Mouse (Mus musculus) small intestine, adult 2 months (tissue): ENCODE data around the gene Gm20458. TPM values are rescaled to one million over a fixed set of nuclear protein-coding genes. Genes with fewer than 3 reads are reported as not detected.
A peak's percentile ranks its signal among the peaks of the same experiment; 100 is the strongest.

ENCODE experiments used
- H3K27ac ChIP-seq: fragments of 200-500 bp; 2 replicates; pipeline ENCODE4 v1.5.1; 2012; ENCODE audit warnings: low read depth, low read length, control low read depth, inconsistent platforms; ENCODE audit not compliant: insufficient read depth
- H3K27me3 ChIP-seq: fragments of 200-500 bp; 2 replicates; pipeline ENCODE4 v1.6.1; 2012; ENCODE audit warnings: mild to moderate bottlenecking, moderate library complexity, low read length, inconsistent platforms; ENCODE audit not compliant: control insufficient read depth, insufficient read depth
- H3K36me3 ChIP-seq: fragments of 200-500 bp; 2 replicates; pipeline ENCODE4 v1.6.1; 2012; ENCODE audit warnings: mild to moderate bottlenecking, low read length, control low read depth, inconsistent platforms; ENCODE audit not compliant: control insufficient read depth, insufficient read depth
- H3K4me1 ChIP-seq: fragments of 200-500 bp; 2 replicates; pipeline ENCODE4 v1.6.1; 2012; ENCODE audit warnings: low read length, inconsistent platforms, mixed read lengths; ENCODE audit not compliant: control insufficient read depth, insufficient read depth, insufficient read length
- H3K4me3 ChIP-seq: fragments of 200-500 bp; 2 replicates; pipeline ENCODE4 v1.5.1; 2012; ENCODE audit warnings: low read depth, mild to moderate bottlenecking, control low read depth, inconsistent platforms, low read length, moderate library complexity
- CTCF ChIP-seq: fragments of 200-500 bp; IDR thresholded peaks from 2 replicates; pipeline ENCODE4 v1.5.1; 2012; ENCODE audit warnings: low read depth, mild to moderate bottlenecking, control low read depth, inconsistent platforms, low read length, moderate library complexity, mixed read lengths; ENCODE audit not compliant: insufficient replicate concordance, insufficient read length; ENCODE audit errors: extremely low read depth
- POLR2A ChIP-seq: fragments of 200-500 bp; IDR thresholded peaks from 2 replicates; pipeline ENCODE4 v1.6.1; 2012; ENCODE audit warnings: low read depth, mild to moderate bottlenecking, control low read depth, inconsistent platforms, low read length, moderate library complexity
- WGBS: fragments of 180-500 bp; shearing (Covaris S2); methylation state at CpG from one replicate; pipeline ENCODE4 v1.1.7; 2018; 5-methylcytosine and 5-hydroxymethylcytosine counted together
- polyA plus RNA-seq: library from polyadenylated mRNA; depleted of rRNA; stranded (reverse); fragments of >200 nt; gene quantifications from 2 replicates; pipeline ENCODE4 v1.2.3, GENCODE M21; 2012

Gm20458 gene
- polyA plus RNA-seq, 1 experiment = 79.8 TPM

DNA sequence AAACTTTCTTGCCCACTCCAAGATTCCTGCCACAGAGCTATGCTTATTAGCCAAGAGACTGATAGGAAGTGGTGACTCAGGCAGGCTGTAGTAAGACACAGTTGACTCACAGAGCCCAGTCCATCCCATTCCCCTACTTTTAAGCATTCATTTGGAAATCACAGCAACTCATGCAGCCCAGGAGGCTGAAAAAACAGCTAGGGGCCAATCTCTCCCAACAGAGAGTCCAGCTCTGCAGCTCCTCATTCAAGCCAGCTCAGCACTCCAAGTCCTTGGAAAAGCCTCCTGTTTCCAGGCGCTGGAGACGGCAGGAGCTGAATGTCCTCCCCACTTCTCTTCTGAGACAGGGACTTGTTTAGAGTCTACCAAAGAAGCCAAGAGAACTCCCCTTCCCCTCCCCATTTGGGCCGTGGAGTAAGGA, 21.8 kb upstream of the Gm20458 start:
- Histone ChIP-seq H3K27me3 (no peaks in the 10 kb centered on the region), H3K4me1 (peaks cover 54% of the 10 kb centered on the region), H3K36me3 (peaks cover 6% of the 10 kb centered on the region; the same call in 1 of the 2 replicates), H3K4me3 (peak overlapping the region; percentile 33), H3K27ac (peak overlapping the region; percentile 98)
- TF ChIP-seq POLR2A = no peak
- peak; percentile 14; the same call in 1 of the 2 replicates for TF ChIP-seq CTCF
- WGBS = 12% methylated on average over 3 of the region's 3 CpGs

GRCm38 (mm10) chr2:164440314-164440713, 20.5 kb upstream of the Gm20458 start:
- no peak for TF ChIP-seq POLR2A
- TF ChIP-seq CTCF = no peak
- 16% methylated on average over 5 of the region's 5 CpGs for WGBS
- Histone ChIP-seq H3K4me3 (peak overlapping the region; percentile 87), H3K27me3 (no peaks in the 10 kb centered on the region), H3K36me3 (peaks cover 6% of the 10 kb centered on the region; the same call in 1 of the 2 replicates), H3K27ac (peak overlapping the region; percentile 98), H3K4me1 (peaks cover 42% of the 10 kb centered on the region)

- Histone ChIP-seq H3K4me1 (peaks cover 34% of the 10 kb centered on the region), H3K36me3 (peaks cover 5% of the 10 kb centered on the region; the same call in 1 of the 2 replicates), H3K27me3 (no peaks in the 10 kb centered on the region), H3K4me3 (peak overlapping the region; percentile 87), H3K27ac (peak overlapping the region; percentile 76)
- TF ChIP-seq POLR2A (no peak), CTCF (no peak)
- 7% methylated on average over 8 of the region's 8 CpGs for WGBS
These were observed 19.6 kb upstream of the Gm20458 start for GRCm38 (mm10) chr2:164441155-164441554.

GRCm38 (mm10) chr2:164441731-164442130, 19.0 kb upstream of the Gm20458 start:
- WGBS = 8% methylated on average over 7 of the region's 7 CpGs
- Histone ChIP-seq H3K27ac (peak overlapping the region; percentile 76), H3K36me3 (peaks cover 4% of the 10 kb centered on the region; the same call in 1 of the 2 replicates), H3K27me3 (no peaks in the 10 kb centered on the region), H3K4me1 (peaks cover 28% of the 10 kb centered on the region), H3K4me3 (peak overlapping the region; percentile 87)
- TF ChIP-seq POLR2A = no peak
- TF ChIP-seq CTCF = no peak

DNA sequence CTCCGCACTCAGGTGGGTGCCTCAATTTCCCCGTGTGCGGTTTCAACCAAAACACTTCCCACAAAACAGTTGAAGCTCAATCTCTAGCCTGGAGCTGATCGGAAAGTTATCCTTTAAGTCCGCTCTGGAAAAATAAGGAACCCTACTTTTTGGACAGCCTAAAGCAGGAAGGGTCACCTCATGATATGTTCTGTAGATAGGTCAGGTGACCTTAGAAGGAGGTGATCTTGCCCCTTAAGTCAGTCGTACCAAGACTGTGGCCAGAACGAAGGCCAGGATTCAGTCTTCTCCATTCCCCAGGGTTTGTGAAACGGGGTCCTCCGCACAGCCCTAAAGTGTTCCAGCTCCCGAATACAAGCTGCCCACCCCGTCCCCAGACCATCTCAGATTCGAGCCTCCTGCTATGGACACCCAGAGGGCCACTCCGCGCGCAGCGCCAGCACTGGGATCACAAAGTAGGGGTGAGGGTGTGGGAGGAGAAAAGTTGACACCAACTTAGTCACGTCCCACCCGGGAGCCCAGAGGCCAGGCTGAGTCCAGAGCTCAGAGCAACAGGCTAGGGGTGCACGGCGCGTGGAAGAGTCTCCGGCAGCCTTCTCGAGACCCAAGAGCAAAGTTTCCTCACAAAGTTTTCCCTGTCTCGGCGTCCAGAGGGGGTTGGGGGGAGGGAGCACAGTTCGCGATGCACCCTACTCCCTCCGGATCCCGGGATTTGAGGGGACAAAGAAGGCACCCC, 18.3 kb upstream of the Gm20458 start:
- Histone ChIP-seq H3K4me1 (peaks cover 25% of the 10 kb centered on the region), H3K4me3 (peak overlapping the region; percentile 87), H3K27ac (peak overlapping the region; percentile 76), H3K27me3 (no peaks in the 10 kb centered on the region), H3K36me3 (peaks cover 4% of the 10 kb centered on the region; the same call in 1 of the 2 replicates)
- TF ChIP-seq POLR2A = no peak; the same call in 1 of the 2 replicates
- TF ChIP-seq CTCF = no peak; the same call in 1 of the 2 replicates
- WGBS = 1% methylated on average over 29 of the region's 29 CpGs

GRCm38 (mm10) chr2:164443051-164443437, 17.7 kb upstream of the Gm20458 start:
- peak; percentile 99 for TF ChIP-seq POLR2A
- no peak for TF ChIP-seq CTCF
- Histone ChIP-seq H3K4me1 (peaks cover 20% of the 10 kb centered on the region), H3K27me3 (no peaks in the 10 kb centered on the region), H3K36me3 (peaks cover 4% of the 10 kb centered on the region; the same call in 1 of the 2 replicates), H3K4me3 (peak overlapping the region; percentile 87), H3K27ac (peak overlapping the region; percentile 76)
- WGBS = under 1% methylated on average over 26 of the region's 26 CpGs

DNA sequence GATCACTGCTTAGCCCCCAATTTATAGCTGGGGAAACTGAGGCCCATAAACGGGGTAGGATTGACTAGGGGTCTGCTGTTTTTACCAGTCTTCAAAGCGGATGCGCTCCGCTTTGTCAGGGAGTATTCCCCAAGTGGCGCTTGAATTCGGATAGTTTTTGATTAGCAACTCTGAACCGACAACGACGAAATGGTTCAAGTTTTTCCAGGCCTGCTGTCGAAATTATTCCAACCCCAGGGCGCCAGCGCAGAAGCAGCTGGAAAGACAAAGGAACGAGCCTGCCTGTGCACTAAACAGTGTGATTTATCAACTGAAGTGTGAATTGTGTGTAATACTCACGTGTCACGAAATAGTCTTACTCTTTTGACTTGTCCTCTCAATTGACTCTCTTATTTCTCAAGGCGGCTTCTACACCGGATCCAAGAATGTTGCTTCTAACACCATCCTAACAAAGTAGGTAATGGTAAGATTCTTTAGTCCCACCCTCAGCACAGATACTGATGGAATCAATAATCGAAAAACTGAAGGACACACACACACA, 17.2 kb upstream of the Gm20458 start, which contains the start of gene Sdc4:
TSS of gene Sdc4 (minus strand) at position 428 of the 541 bp plus-strand sequence.
- Histone ChIP-seq H3K4me3 (peak within 1 kb of the TSS; percentile 87), H3K27me3 (no peaks in the 10 kb centered on the region), H3K27ac (peak within 1 kb of the TSS; percentile 76), H3K4me1 (peaks cover 20% of the 10 kb centered on the region), H3K36me3 (peaks cover 4% of the 10 kb centered on the region; the same call in 1 of the 2 replicates)
- 13% methylated on average over 18 of the region's 18 CpGs for WGBS
- TF ChIP-seq POLR2A (no peak), CTCF (no peak)
